Mouse (Mus musculus) forebrain, embryonic 11.5 days (tissue): ENCODE measurements around the gene Ptms. TPM values are rescaled to one million over a fixed set of nuclear protein-coding genes. Genes with fewer than 3 reads are reported as not detected.
"Not testable (repeated sequence)": the region's sequence is repeated elsewhere in the genome, so short reads cannot be mapped to it uniquely, and the experiment has no call there.

Source experiments
- ATAC-seq: fragments of 200-750 bp; cut with Nextera tagmentation; replicated peaks from 2 replicates; pipeline ENCODE4 v1.8.0; 2017; ENCODE audit warnings: moderate TSS enrichment; ENCODE audit not compliant: low FRiP score
- DNase-seq: peaks from one replicate; pipeline ENCODE4 v3.0.0-alpha.2; 2017; ENCODE audit warnings: low spot score
- H3K27ac ChIP-seq: fragments of 300-500 bp; sonication (generic); 2 replicates; pipeline ENCODE4 v1.5.1; 2014; ENCODE audit warnings: low read depth, low read length
- H3K27me3 ChIP-seq: fragments of 300-500 bp; sonication (generic); 2 replicates; pipeline ENCODE4 v1.6.1; 2014; ENCODE audit warnings: mild to moderate bottlenecking, low read length, mixed read lengths; ENCODE audit not compliant: control insufficient read depth, insufficient read depth
- H3K36me3 ChIP-seq: fragments of 300-500 bp; sonication (generic); 2 replicates; pipeline ENCODE4 v1.6.1; 2014; ENCODE audit warnings: mild to moderate bottlenecking, low read length, moderate library complexity, mixed read lengths; ENCODE audit not compliant: control insufficient read depth, insufficient read depth
- H3K4me1 ChIP-seq: fragments of 300-500 bp; sonication (generic); replicated peaks from 2 replicates; pipeline ENCODE4 v1.6.1; 2014; ENCODE audit warnings: low read length, mixed read lengths; ENCODE audit not compliant: control insufficient read depth, insufficient read depth
- H3K4me2 ChIP-seq: fragments of 300-500 bp; sonication (generic); 2 replicates; pipeline ENCODE4 v1.6.1; 2014; ENCODE audit warnings: low read depth, mild to moderate bottlenecking, low read length, moderate library complexity, mixed read lengths; ENCODE audit not compliant: severe bottlenecking
- H3K4me3 ChIP-seq: fragments of 300-500 bp; sonication (generic); 2 replicates; pipeline ENCODE4 v1.5.1; 2014; ENCODE audit warnings: low read depth, low read length
- H3K9ac ChIP-seq: fragments of 300-500 bp; sonication (generic); 2 replicates; pipeline ENCODE4 v1.6.1; 2014; ENCODE audit warnings: low read length
- H3K9me3 ChIP-seq: fragments of 300-500 bp; sonication (generic); 2 replicates; pipeline ENCODE4 v1.6.1; 2016; ENCODE audit warnings: low read length, mixed read lengths; ENCODE audit not compliant: control insufficient read depth
- WGBS: fragments of 180-500 bp; shearing (Covaris S2); extraction: QIAGEN DNeasy Blood & Tissue Kit; methylation state at CpG from one replicate; pipeline ENCODE4 v1.1.7; 2014; 5-methylcytosine and 5-hydroxymethylcytosine counted together
- polyA plus RNA-seq: library from polyadenylated mRNA; unstranded; fragments of >200 nt; fragmentation: Nextera tagmentation; extraction: Ambion mirVana; gene quantifications from 2 replicates; pipeline ENCODE4 v1.2.1, GENCODE M21; 2014

Ptms gene
- polyA plus RNA-seq, 1 experiment from 2014 or later = 369 TPM

- 8% methylated on average over 19 of the region's 24 CpGs for whole genome bisulfite sequencing
- no peaks in the 10 kb centered on the region for H3K36me3 ChIP-seq
- peak overlapping the region; percentile 94 for H3K27ac ChIP-seq
- H3K4me2 ChIP-seq = peak overlapping the region; percentile 73
- peak overlapping the region; percentile 42 for H3K4me3 ChIP-seq
- ATAC-seq (peak; percentile 74), DNase-seq (peak; percentile 85)
- H3K27me3 ChIP-seq = no peaks in the 10 kb centered on the region
- peak overlapping the region; percentile 68 for H3K9ac ChIP-seq
- no peaks in the 10 kb centered on the region for H3K9me3 ChIP-seq
- peaks cover 6% of the 10 kb centered on the region; the same call in 1 of the 2 replicates for H3K4me1 ChIP-seq
Measured at GRCm38 (mm10) chr6:124904161-124904981, 15.5 kb downstream of the Ptms start.

DNA sequence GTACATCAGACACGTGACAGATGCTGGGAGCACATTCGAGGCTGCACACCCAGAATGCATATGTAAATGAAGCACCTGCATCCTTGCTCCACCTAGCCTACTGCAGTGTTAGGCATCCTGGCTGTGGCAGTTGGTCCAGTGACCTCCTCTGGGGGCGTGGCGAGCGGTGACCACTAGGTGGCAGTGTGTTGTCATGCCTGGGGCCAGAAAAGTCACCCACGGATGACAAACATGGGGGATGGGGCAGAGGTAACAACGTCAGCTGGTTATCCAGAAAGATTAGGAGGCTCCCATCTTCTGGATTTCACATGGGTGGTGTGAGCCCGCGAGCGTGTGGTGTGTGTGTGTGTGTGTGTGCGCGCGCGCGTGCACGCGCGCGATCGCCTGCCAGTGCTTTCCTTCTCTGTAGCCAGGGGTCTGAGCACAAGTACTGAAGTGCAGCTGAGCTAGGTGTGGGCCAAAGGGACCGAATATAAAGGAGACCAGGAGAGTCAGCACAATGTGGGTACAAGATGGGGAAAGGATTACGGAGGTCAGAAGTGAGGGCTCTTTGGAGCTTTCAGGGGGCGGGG, 16.2 kb downstream of the Ptms start:
- peak overlapping the region; percentile 94 for H3K27ac ChIP-seq
- DNase-seq (peak; percentile 97), ATAC-seq (peak; percentile 85)
- peak overlapping the region; percentile 68 for H3K9ac ChIP-seq
- peak overlapping the region; percentile 73 for H3K4me2 ChIP-seq
- no peaks in the 10 kb centered on the region for H3K9me3 ChIP-seq
- peaks cover 6% of the 10 kb centered on the region; the same call in 1 of the 2 replicates for H3K4me1 ChIP-seq
- no peaks in the 10 kb centered on the region for H3K27me3 ChIP-seq
- no peaks in the 10 kb centered on the region for H3K36me3 ChIP-seq
- peak overlapping the region; percentile 42 for H3K4me3 ChIP-seq
- WGBS = under 1% methylated on average over 23 of the region's 23 CpGs

DNA sequence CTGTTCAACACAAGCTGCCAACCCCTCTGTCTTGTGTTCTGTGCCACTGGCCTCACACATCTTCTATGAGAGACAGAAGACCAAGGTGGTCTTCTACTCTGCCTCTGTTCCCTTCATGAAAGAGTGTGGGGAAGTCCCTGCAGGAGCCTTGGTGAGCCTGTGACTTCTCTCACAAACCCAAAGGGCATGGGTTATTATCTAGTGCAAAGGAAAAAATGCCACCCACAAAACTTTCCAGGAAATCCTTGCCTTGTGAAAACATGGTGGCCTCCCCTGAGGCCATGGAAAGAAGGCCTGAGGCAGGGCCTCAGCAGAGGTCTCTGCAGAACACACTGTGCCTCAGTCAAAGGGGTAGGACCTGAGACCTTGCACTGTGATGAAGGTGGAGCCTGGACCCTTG, 18.1 kb downstream of the Ptms start:
- Histone ChIP-seq H3K27me3 (no peaks in the 10 kb centered on the region), H3K36me3 (no peaks in the 10 kb centered on the region), H3K4me1 (peaks cover 6% of the 10 kb centered on the region; the same call in 1 of the 2 replicates), H3K9ac (no peak overlapping the region), H3K27ac (no peak overlapping the region), H3K4me3 (no peak overlapping the region), H3K4me2 (no peak overlapping the region), H3K9me3 (no peaks in the 10 kb centered on the region)
- DNase-seq = no peak
- no peak for ATAC-seq

- Histone ChIP-seq H3K9ac (no peak overlapping the region), H3K27me3 (no peaks in the 10 kb centered on the region), H3K4me1 (peaks cover 6% of the 10 kb centered on the region; the same call in 1 of the 2 replicates), H3K27ac (no peak overlapping the region), H3K4me2 (no peak overlapping the region), H3K4me3 (no peak overlapping the region), H3K9me3 (no peaks in the 10 kb centered on the region), H3K36me3 (no peaks in the 10 kb centered on the region)
- no peak for ATAC-seq
- 74% methylated on average over 10 of the region's 10 CpGs for WGBS
- DNase-seq = no peak
Measured at GRCm38 (mm10) chr6:124900801-124901480, 19.0 kb downstream of the Ptms start.

DNA sequence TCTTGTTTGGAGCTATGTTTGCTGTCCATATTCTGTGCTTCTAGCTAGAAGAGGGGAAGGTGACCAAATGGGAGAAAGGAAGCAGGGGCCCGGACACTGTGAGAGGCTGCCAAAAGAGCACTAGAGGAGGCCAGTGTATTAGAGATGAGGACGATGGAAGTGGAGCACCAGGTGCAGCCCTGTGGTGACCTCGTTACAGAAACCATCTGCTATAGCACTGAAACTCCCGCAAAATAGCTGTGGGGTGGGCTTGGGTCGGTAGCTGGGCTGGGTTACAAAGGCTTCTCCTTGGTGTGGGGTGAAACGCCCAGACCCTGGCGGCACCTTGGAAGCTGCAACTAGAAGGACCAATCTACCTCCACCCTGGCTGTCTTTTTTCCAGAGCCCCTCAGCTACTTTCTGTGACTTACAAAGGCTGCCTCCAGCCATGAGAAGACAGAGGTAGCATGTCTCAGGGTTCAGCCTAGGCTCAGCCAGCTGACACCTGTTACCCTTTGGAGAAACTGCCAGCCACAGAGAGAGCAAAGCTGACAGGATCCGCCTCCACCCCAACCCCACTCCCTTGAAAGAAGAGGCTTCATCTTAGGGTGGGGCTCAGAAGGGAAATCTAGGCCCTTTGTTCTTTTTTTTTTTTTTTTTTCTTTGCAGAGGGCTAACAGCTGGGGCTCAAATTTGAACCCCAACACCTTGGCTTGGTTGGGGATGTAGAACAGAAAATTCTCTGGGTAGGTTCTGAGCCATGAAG, 19.7 kb downstream of the Ptms start:
- no peak overlapping the region for H3K4me3 ChIP-seq
- H3K4me2 ChIP-seq = no peak overlapping the region
- DNase-seq = no peak
- no peaks in the 10 kb centered on the region for H3K9me3 ChIP-seq
- no peak for ATAC-seq
- peaks cover 4% of the 10 kb centered on the region; the same call in 1 of the 2 replicates for H3K4me1 ChIP-seq
- no peaks in the 10 kb centered on the region for H3K36me3 ChIP-seq
- H3K27me3 ChIP-seq = no peaks in the 10 kb centered on the region
- WGBS = 64% methylated on average over 8 of the region's 8 CpGs
- no peak overlapping the region for H3K9ac ChIP-seq
- H3K27ac ChIP-seq = no peak overlapping the region

DNA sequence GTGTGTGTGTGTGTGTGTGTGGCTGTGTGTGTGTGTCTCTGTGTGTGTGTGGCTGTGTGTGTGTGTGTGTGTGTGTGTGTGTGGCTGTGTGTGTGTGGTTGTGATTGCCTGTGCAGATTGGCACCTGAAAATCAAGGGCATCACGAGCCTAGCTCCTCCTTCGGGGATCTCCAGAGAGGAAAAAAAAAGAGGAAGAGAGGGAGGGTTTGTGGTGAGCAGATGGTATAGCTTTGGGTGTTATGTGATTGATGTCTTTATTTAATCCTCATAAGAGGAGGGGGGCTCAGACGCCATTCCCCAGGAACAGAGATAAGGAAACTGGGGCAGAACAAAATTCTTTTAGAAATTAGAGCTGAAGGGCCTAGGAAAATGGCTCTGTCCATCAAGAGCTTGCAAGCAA, 21.5 kb downstream of the Ptms start:
- Histone ChIP-seq H3K9me3 (no peaks in the 10 kb centered on the region), H3K27me3 (no peaks in the 10 kb centered on the region), H3K4me2 (no peak overlapping the region), H3K9ac (no peak overlapping the region), H3K36me3 (no peaks in the 10 kb centered on the region), H3K27ac (no peak overlapping the region), H3K4me3 (no peak overlapping the region), H3K4me1 (0 out of 2 replicates have a peak, but pooled peaks cover under 1% of the 10 kb centered on the region)
- WGBS = 74% methylated on average over 3 of the region's 3 CpGs
- DNase-seq = no peak
- no peak for ATAC-seq

DNA sequence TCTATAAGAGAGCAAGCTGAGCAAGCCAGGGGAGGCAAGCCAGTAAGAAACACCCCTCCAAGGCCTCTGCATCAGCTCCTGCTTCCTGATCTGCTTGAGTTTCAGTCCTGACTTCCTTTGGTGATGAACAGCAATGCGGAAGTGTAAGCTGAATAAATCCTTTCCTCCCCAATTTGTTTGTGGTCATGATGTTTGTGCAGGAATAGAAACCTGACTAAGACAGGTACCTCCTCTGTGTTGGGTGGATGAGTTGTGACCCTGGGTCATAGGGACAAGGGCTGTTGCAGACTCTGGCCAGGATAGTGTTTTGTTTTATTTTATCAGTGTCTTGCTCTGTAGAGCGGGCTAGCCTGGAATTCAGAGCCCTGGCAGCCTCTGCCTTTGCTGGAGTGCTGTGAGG, 25.8 kb downstream of the Ptms start:
- DNase-seq, H3K9me3 ChIP-seq, H3K4me2 ChIP-seq, H3K9ac ChIP-seq, H3K27ac ChIP-seq, H3K4me1 ChIP-seq, ATAC-seq, H3K27me3 ChIP-seq, H3K4me3 ChIP-seq, H3K36me3 ChIP-seq: not testable (repeated sequence)
- WGBS = 100% methylated on average over 2 of the region's 2 CpGs

DNA sequence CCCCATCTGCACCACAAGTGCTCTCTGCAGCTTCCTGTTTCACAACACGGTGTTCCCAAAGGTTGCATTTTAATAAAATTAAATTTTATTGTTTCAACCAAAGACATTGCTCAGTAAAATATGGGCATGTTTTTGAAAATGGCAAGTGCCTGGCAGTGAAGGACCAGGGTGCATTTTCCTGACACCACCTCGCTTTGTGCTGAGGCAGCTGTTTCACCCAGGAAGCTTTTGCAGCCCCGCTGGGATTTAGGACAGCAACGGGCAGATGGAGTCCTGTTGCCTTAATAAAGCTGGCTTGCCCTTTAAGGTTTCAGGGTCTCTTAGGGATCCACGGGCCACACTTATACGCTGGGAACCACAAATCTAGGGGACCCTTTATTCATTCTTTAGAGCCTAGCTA, 28.9 kb downstream of the Ptms start:
- H3K4me2 ChIP-seq = no peak overlapping the region
- H3K9me3 ChIP-seq = no peaks in the 10 kb centered on the region
- DNase-seq = no peak
- H3K4me1 ChIP-seq = no peaks in the 10 kb centered on the region
- 64% methylated on average over 6 of the region's 6 CpGs for WGBS
- no peak overlapping the region for H3K9ac ChIP-seq
- H3K36me3 ChIP-seq = no peaks in the 10 kb centered on the region
- no peaks in the 10 kb centered on the region for H3K27me3 ChIP-seq
- no peak for ATAC-seq
- H3K4me3 ChIP-seq = no peak overlapping the region
- no peak overlapping the region for H3K27ac ChIP-seq
